Mouse (Mus musculus) myocyte (in vitro differentiated cells): ENCODE measurements at regions not wholly inside any gene's neighbourhood (a gene's known extent, or its start where the extent isn't known, plus 50 kb on each side); places are given as distances from the start of the nearest gene placed in this dataset.

Experiments
- MYOD1 ChIP-seq, 3 experiments: IDR thresholded peaks; one replicate each; pipeline ENCODE4 v1.6.1; 2011; ENCODE audit warnings: control low read depth in 2 of 3, low read depth in 2 of 3, mild to moderate bottlenecking in 2 of 3, moderate library complexity in 1 of 3; ENCODE audit not compliant: insufficient read length in 2 of 3, control insufficient read depth in 1 of 3
- USF1 ChIP-seq: IDR thresholded peaks from one replicate; pipeline ENCODE4 v1.6.1; 2011; ENCODE audit warnings: low read depth, mild to moderate bottlenecking, control low read depth, moderate library complexity

GRCm38 (mm10) chr12:97517534-97517933 is 741.7 kb downstream of the Galc start:
- TF ChIP-seq USF1: no peak
- TF ChIP-seq MYOD1 (IDR thresholded peaks at IDR 0.05; ENCODE audit: control insufficient read depth in 1 of 3, insufficient read length in 2 of 3, low read depth in 2 of 3): no peak
